8 mouse cellular contexts compared by ENCODE assay signal in genomic region chr4:135964426-135964825, GRCm38 (mm10). TPM values are rescaled to one million over a fixed set of nuclear protein-coding genes. Genes with fewer than 3 reads are reported as not detected.
DNase-seq lines count a peak whose midpoint lies in the region; ATAC-seq lines count a peak whose summit lies in the region.

No protein-coding gene starts in this region.

- DNase-seq in urinary bladder, adult 18-20 months (ENCODE audit: low spot score in 2 of 2), result peak; percentile 63 to 70
- no peak for DNase-seq in urinary bladder, postnatal 10 days (ENCODE audit: low spot score)
- no peak for DNase-seq in embryonic facial prominence, embryonic 10.5 days (ENCODE audit: low spot score)
- peak; percentile 78 for DNase-seq in kidney, postnatal 14 days
- peak; percentile 82 for DNase-seq in lung, postnatal 10 days
- DNase-seq in right cerebral cortex, postnatal 14 days, result peak; percentile 54

- peak overlapping the region; percentile 85 for H3K9ac ChIP-seq in heart, embryonic 14.5 days (ENCODE audit: low read length)

- WGBS in embryonic facial prominence, embryonic 10.5 days, result 5% methylated on average over 12 of the region's 12 CpGs
- WGBS in heart, embryonic 14.5 days, result 5% methylated on average over 12 of the region's 12 CpGs

- no peaks in the 10 kb centered on the region for H3K9me3 ChIP-seq in embryonic facial prominence, embryonic 10.5 days
- no peaks in the 10 kb centered on the region for H3K9me3 ChIP-seq in heart, embryonic 14.5 days (ENCODE audit: control insufficient read depth, low read length)

- H3K27ac ChIP-seq in embryonic facial prominence, embryonic 10.5 days (replicated peaks), result peak overlapping the region; percentile 93
- H3K27ac ChIP-seq in heart, embryonic 14.5 days (replicated peaks in 1 of 2; ENCODE audit: control insufficient read depth in 1 of 2, insufficient read depth in 1 of 2, low read depth in 2 of 2, low read length in 2 of 2), result peak overlapping the region; percentile 47 to 93

- H3K4me1 ChIP-seq in embryonic facial prominence, embryonic 10.5 days, result peaks cover 32% of the 10 kb centered on the region
- H3K4me1 ChIP-seq in heart, embryonic 14.5 days (ENCODE audit: control insufficient read depth in 2 of 2, insufficient read depth in 2 of 2, low read length in 2 of 2), result peaks cover 6 to 17% of the 10 kb centered on the region in 2 experiments

- H3K4me2 ChIP-seq in heart, embryonic 14.5 days (ENCODE audit: low read length), result peak overlapping the region; percentile 94

- H3K36me3 ChIP-seq in embryonic facial prominence, embryonic 10.5 days (replicated peaks), result peaks cover 67% of the 10 kb centered on the region
- peaks cover 65% of the 10 kb centered on the region for H3K36me3 ChIP-seq in heart, embryonic 14.5 days (ENCODE audit: control insufficient read depth, insufficient read depth, low read length)

- H3K27me3 ChIP-seq in embryonic facial prominence, embryonic 10.5 days (replicated peaks; ENCODE audit: low read depth, poor library complexity, severe bottlenecking), result 0 out of 2 replicates have a peak, but pooled peaks cover 6% of the 10 kb centered on the region
- H3K27me3 ChIP-seq in heart, embryonic 14.5 days (ENCODE audit: control insufficient read depth, insufficient read depth, low read length), result no peaks in the 10 kb centered on the region

- ATAC-seq in heart, embryonic 14.5 days (ENCODE audit: insufficient number of reproducible peaks, insufficient read depth, low FRiP score, low read depth), result no peak
- no peak for ATAC-seq in activated CD4-positive, CD25-positive, alpha-beta regulatory T cell, adult 4 months

- peak overlapping the region; percentile 83 for H3K4me3 ChIP-seq in embryonic facial prominence, embryonic 10.5 days
- peak overlapping the region; percentile 74 to 83 for H3K4me3 ChIP-seq in heart, embryonic 14.5 days (ENCODE audit: control insufficient read depth in 1 of 2, insufficient read depth in 1 of 2, low read depth in 1 of 2, low read length in 2 of 2)

RNA-seq across cellular contexts. Expression of gene Gale, which starts 0.9 kb away (rescaled TPM):
- 39.7 and 40.2 TPM in 2 replicates for polyA plus RNA-seq in embryonic facial prominence, embryonic 10.5 days (2016; fragmentation: Nextera tagmentation; extraction: Ambion mirVana)
- polyA plus RNA-seq in heart, embryonic 14.5 days (2014; fragmentation: Nextera tagmentation; extraction: Ambion mirVana), result 16.8 and 19.0 TPM in 2 replicates
- polyA plus RNA-seq in activated CD4-positive, CD25-positive, alpha-beta regulatory T cell, adult 4 months (2017; shearing (Covaris generic)), result 10 to 100 TPM; 14.3 to 22.8 TPM

RNA-seq across cellular contexts. Expression of gene Lypla2, which starts 8.0 kb away (rescaled TPM):
- polyA plus RNA-seq in embryonic facial prominence, embryonic 10.5 days (2016; fragmentation: Nextera tagmentation; extraction: Ambion mirVana), result 207 and 217 TPM in 2 replicates
- 65.5 and 67.7 TPM in 2 replicates for polyA plus RNA-seq in heart, embryonic 14.5 days (2014; fragmentation: Nextera tagmentation; extraction: Ambion mirVana)
- 10 to 100 TPM; 80.4 to 88.8 TPM for polyA plus RNA-seq in activated CD4-positive, CD25-positive, alpha-beta regulatory T cell, adult 4 months (2017; shearing (Covaris generic))

RNA-seq across cellular contexts. Expression of gene Hmgcl, which starts 18.2 kb away (rescaled TPM):
- polyA plus RNA-seq in embryonic facial prominence, embryonic 10.5 days (2016; fragmentation: Nextera tagmentation; extraction: Ambion mirVana), result 64.3 and 68.6 TPM in 2 replicates
- 91.6 and 96.7 TPM in 2 replicates for polyA plus RNA-seq in heart, embryonic 14.5 days (2014; fragmentation: Nextera tagmentation; extraction: Ambion mirVana)
- 10 to 100 TPM; 73.0 to 74.3 TPM for polyA plus RNA-seq in activated CD4-positive, CD25-positive, alpha-beta regulatory T cell, adult 4 months (2017; shearing (Covaris generic))

RNA-seq across cellular contexts. Expression of gene Pithd1, which starts 22.6 kb away (rescaled TPM):
- 66.2 and 72.8 TPM in 2 replicates for polyA plus RNA-seq in embryonic facial prominence, embryonic 10.5 days (2016; fragmentation: Nextera tagmentation; extraction: Ambion mirVana)
- polyA plus RNA-seq in heart, embryonic 14.5 days (2014; fragmentation: Nextera tagmentation; extraction: Ambion mirVana), result 39.4 and 40.2 TPM in 2 replicates
- 1 to 10 TPM; 7.7 to 8.8 TPM for polyA plus RNA-seq in activated CD4-positive, CD25-positive, alpha-beta regulatory T cell, adult 4 months (2017; shearing (Covaris generic))

RNA-seq across cellular contexts. Expression of gene Fuca1, which starts 43.9 kb away (rescaled TPM):
- 45.4 and 46.8 TPM in 2 replicates for polyA plus RNA-seq in embryonic facial prominence, embryonic 10.5 days (2016; fragmentation: Nextera tagmentation; extraction: Ambion mirVana)
- 50.1 and 63.0 TPM in 2 replicates for polyA plus RNA-seq in heart, embryonic 14.5 days (2014; fragmentation: Nextera tagmentation; extraction: Ambion mirVana)
- polyA plus RNA-seq in activated CD4-positive, CD25-positive, alpha-beta regulatory T cell, adult 4 months (2017; shearing (Covaris generic)), result 10 to 100 TPM; 74.0 to 98.1 TPM

Comparison
In these comparisons a context has a peak if more than half of its experiments do, and no peak if none do; other contexts are left out.
1. DNase-seq: peak in urinary bladder, adult 18-20 months (2 of 2), kidney, postnatal 14 days (single experiment), lung, postnatal 10 days (single experiment) and right cerebral cortex, postnatal 14 days (single experiment); none in urinary bladder, postnatal 10 days (single experiment) and embryonic facial prominence, embryonic 10.5 days (single experiment).